Mouse (Mus musculus) megakaryocyte-erythroid progenitor cell, adult 5-6 weeks (primary cell): Measurements from ENCODE around the gene Gm10518. TPM values are rescaled to one million over a fixed set of nuclear protein-coding genes. Genes with fewer than 3 reads are reported as not detected.

ENCODE experiments used
- ATAC-seq: replicated peaks from 2 replicates; pipeline ENCODE4 v1.8.0; 2016; ENCODE audit warnings: mild to moderate bottlenecking, inconsistent platforms; ENCODE audit not compliant: severe bottlenecking, poor library complexity, low FRiP score, low TSS enrichment
- total RNA-seq, 2 experiments: library from RNA; stranded (forward) in 1 of 2; stranded (reverse) in 1 of 2; fragments of 200-1000, 215-1000 nt in 1 of 2; fragments of >200 nt in 1 of 2; fragmentation: Nextera tagmentation in 1 of 2; gene quantifications; 2 replicates each; pipeline ENCODE4 v1.2.3; 2014 to 2017

Gm10518 gene
- total RNA-seq, 2 experiments from 2014 or later, result 0.09 TPM; not detected in 1

DNA sequence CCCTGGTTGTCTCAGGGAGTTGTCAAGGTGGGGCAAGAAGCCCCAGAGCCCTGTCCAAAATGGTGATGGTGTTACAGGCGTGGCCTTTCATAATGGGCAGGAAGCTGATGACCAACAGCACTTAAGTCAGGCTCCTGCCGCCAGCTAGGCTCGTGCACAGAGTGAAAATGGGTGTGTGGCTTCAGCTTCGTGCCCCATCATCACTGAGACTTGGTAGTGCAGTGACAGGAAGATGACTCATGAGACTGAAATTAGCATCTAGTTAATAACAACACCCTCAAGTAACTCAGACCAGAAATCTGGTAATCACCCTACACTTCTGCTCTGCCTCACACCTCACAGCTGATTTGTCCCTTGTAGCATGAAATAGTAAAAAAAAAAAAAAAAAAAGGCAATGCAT is 25.7 kb downstream of the Gm10518 start:
- no peak for ATAC-seq

DNA sequence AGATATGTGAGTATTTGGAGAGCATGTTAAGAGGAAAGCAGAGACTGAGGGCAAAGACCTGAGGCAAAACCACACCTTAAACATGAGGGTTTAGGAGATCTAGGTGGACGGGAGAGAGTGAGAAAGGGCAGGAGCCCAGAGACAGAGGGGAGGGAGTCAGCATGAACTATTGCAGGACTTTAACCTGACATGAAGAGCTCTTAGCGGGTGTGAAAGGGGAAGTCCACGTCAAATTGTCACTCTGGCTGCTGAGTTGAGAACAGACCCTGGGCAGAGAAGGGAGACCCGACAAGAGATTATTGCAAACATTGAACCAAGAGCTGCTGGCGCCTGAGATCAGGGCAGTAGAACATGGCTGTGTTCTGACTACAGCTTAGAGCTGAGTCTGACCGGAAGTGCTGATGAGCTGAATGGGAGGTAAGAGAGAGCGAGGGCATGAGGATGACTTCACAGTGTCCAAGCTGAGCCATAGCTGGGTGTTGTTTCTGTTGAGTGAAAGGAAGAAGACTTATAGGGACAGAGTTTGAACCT is 29.6 kb downstream of the Gm10518 start:
- no peak for ATAC-seq

DNA sequence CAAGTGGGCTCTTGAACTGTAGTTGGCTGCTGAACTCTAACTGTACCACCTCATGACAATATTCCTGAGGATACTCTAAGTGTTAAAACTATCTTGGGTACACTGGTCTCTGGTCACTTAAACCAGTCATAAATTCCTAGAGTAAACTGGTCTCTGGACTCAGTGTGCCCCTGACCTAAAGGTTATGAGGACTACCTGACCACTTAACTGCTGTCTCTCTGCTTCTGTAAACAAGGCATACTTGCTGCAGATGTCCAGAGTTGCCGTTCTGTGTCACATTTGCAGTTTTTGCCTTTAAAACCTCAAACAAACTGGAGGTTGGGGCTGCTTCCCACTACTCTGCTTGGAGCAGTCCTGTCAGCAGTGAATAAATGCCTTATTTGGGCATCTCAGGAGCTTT is 30.4 kb downstream of the Gm10518 start:
- no peak for ATAC-seq

- ATAC-seq, result peak; percentile 66
Observed at GRCm38 (mm10) chr1:179835753-179836425, 32.7 kb downstream of the Gm10518 start.

DNA sequence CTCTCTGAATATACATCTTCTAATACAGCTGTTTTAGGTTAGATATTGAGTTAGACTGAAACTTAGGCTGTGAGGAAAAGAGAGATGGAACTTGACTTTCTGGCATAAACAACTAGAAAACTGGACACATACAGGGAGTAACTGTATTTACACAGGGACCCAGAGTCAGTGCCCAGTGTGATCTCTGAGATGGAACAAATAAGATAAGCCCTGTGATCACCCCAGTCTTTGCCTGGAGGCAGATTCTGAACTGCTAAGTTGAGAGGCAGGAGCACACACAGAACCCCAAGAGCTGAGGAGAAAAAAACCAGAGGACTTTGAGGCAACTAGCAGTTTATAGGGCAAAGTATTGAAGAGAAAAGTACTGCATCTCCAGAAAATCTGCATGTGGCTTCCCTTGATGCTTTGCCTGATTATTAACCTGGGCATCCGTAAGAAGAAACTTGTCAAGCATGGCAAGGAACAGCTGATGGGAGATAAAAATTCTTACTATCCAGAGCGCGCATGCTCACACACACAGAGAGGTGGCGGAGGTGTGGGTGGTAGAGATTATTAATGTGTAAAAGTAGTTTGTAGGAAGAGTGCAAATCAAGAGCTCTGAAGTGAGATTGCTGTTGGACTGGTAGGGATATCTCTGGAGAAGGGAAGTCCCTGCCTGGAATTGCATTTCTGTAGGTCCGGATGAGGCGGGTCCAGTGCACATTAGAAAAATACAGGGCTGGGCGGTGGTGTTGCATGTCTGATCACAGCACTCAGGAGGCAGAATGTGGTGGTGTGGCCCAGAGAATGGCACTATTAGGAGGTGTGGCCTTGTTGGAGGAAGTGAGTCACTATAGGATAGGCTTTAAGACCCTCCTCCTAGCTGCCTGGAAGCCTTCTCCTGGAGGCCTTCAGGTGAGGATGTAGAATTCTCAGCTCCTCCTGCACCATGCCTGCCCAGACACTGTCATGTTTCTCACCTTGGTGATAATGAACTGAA is 33.5 kb downstream of the Gm10518 start:
- peak; percentile 42; the same call in 1 of the 2 replicates for ATAC-seq

DNA sequence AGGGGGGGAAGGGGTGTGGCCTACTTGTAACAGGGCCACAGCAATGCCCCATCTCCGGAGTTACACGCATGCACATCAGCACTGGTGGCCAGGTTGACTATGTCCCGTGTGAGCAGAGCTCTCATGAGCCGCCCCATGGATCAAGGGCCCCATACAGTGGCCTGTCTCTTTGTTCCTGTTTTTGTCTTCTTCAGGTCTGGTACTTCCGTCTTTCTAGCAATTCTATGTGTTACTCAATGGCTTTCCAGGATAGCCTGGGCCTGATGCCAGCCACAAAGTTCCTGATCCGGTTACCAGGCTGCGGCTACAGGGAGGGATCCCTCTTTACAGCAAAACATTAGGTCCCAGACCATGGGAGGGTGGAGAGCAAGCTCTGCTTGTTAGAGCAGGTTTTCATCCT is 39.4 kb downstream of the Gm10518 start:
- no peak for ATAC-seq

DNA sequence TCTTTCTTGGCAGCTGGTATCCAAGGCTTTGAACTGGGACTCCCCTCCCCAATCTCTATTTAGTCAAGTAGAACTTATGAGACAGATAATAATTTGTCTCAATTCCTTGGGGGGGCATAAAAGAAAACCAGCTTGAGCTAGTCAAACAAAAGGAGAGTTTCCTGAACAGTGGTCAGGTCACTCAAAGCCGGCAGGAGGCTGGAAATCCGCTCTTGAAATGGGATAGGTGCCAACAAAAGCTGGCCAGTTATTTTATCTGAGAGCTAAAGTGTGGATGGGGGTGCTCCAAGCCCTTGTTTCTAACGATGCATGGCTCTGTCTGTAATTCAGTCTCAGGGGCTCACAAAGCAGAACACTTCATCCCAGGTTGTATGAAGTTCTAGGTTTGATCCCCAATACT is 40.8 kb downstream of the Gm10518 start:
- no peak for ATAC-seq

DNA sequence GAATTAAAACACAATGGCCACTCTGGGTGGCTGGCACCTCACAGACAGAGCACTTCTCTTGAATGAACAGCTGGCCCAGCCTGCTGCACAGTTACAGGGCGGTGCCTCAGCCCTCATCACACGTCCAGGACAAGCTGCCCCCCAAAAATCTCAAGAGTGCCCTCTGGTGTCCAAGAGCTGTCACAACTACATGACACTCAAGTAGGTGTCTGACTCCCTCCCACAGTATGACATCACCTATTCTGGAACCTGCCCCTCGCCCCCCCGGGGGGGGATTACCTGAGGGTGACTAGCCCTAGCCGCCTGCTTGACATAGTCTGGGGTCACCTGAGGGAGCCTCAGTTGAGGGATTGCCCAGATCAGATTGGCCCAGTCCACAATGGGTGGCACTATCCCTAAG is 41.7 kb downstream of the Gm10518 start:
- peak; percentile 83 for ATAC-seq

DNA sequence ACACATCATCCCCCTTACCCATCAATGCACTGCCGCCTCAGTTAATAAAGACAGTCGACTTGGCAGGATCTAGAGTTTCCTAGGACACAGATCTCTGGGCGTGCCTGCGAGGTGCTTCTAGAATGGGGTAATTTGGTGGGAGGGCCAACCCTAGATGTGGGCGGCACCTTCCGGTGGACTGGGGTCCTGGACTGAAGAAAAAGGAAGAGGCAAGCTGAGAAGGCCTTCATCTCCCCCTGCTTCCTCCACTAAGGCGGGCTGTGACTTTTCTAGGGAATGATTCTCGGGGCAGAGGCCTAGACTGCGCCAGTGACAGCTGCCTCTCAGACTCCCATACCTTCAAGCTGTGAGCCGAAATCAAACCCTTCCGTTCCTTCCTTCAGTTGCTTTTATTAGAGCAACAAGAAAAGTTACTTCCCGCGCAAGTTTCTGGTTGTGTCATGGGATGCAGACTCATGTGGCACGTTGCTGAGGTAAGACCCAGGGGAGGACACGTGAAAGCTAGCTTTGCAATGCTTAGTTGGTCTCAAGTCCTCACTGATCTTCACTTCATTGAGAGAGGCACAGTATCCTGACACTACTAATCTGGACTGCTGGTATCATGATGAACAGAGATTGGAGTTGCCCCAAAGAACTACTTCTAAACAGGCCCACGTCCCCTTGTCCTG is 42.8 kb downstream of the Gm10518 start:
- no peak for ATAC-seq

DNA sequence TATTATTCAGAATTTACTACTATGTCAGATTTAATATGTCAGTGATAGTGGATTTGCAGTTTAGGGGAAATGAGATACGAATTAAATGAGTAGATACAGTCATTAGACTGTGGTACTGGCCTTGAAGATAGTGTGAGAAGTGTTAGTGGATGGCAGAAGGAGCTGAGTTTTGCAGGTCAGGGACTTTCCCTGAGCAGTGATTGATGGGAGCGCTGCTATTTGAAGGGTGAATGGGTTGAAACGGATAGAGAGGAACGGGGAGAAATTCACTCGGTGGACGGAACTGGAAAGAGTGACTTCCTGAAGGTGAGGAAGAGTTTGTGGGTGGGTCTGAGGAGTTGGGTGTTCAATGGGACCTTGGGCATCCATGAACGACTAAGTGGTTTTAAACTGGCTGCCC is 44.0 kb downstream of the Gm10518 start:
- no peak for ATAC-seq

GRCm38 (mm10) chr1:179847759-179848389 is 44.7 kb downstream of the Gm10518 start:
- ATAC-seq, result peak; percentile 53; the same call in 1 of the 2 replicates

DNA sequence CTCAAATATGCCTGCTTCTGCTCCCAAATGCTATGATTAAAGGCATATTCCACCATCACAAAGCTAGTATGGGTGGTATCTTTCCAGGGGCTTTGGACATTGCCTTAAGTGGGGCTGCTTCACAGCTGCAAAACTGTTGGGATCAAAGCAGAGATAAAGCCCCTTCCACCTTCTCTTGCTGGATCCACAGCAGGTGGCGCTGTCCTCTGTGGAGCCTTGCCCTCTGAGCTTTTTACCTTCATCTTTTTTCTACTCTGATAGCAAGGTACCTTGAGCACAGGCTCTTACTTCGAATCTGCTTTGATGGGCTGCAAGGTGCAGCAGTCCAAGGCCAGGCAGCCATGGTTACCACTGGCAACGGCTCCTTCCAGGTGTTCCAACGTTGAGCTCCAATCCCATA is 50.2 kb downstream of the Gm10518 start:
- peak; percentile 35; the same call in 1 of the 2 replicates for ATAC-seq

Other genes starting within 250 kb of the Gm10518 start
- gene Sccpdh, start 135.2 kb upstream of the Gm10518 start, total RNA-seq (2014; fragmentation: Nextera tagmentation), result 1.4 and 5.1 TPM in 2 replicates
- gene Sccpdh, start 135.2 kb upstream of the Gm10518 start, total RNA-seq (2017), result 13.2 and 26.4 TPM in 2 replicates
- gene Kif28, start 58.1 kb upstream of the Gm10518 start, total RNA-seq (2014; fragmentation: Nextera tagmentation), result not detected in 2 replicates
- not detected in 2 replicates for gene Kif28, start 58.1 kb upstream of the Gm10518 start, total RNA-seq (2017)
- 145 and 151 TPM in 2 replicates for gene Ahctf1, start 304 bp downstream of the Gm10518 start, total RNA-seq (2014; fragmentation: Nextera tagmentation)
- 189 and 190 TPM in 2 replicates for gene Ahctf1, start 304 bp downstream of the Gm10518 start, total RNA-seq (2017)
- 34.5 and 34.6 TPM in 2 replicates for gene Cdc42bpa, start 157.1 kb downstream of the Gm10518 start, total RNA-seq (2014; fragmentation: Nextera tagmentation)
- 25.1 and 29.7 TPM in 2 replicates for gene Cdc42bpa, start 157.1 kb downstream of the Gm10518 start, total RNA-seq (2017)